Mouse (Mus musculus) 416B (cell line): ENCODE results near the gene Actr3b.

ENCODE experiments used
- DNase-seq: peaks from one replicate; pipeline ENCODE4 v3.0.0; 2011; ENCODE audit warnings: low read depth

The Actr3b gene

GRCm38 (mm10) chr5:25889746-25890382 lies 130.1 kb downstream of the Actr3b start:
- no peak for DNase-seq

- DNase-seq = no peak
These were observed 131.5 kb downstream of the Actr3b start for GRCm38 (mm10) chr5:25891321-25891720.
